18 mouse cellular contexts compared by ENCODE assay signal in the genomic region with DNA sequence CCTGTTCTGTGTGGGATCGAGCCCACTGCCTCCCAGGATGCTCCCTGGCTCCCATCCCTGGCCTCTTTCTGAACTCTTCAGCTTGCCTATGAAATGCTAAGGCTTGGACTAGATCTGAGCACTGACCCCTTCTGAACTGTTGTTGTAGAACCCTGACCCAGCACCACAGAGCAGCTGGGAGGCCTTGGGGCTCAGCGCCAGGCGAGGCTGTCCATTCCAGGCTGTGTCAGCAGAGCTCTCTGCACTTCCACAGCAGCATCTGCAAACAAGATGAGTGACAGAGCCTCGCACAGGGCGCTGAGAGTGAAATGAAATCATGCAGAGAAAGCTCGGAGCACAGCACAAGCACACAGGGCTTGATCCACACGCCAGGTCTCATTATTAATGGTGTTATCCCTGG. TPM values are rescaled to one million over a fixed set of nuclear protein-coding genes. Genes with fewer than 3 reads are reported as not detected.
DNase-seq lines count a peak whose midpoint lies in the region; ATAC-seq and TF ChIP-seq lines count a peak whose summit lies in the region.
"Had no signal": no experiment of that assay in that cellular context is flagged by ENCODE, and none has a peak within 500 bp of the region (broad histone marks: within the 10 kb centered on the region; RNA-seq: fewer than 3 reads in every experiment).

No protein-coding gene starts in this region.

- no peaks in the 10 kb centered on the region for H3K9me3 ChIP-seq in heart, embryonic 16.5 days (replicated peaks; ENCODE audit: control insufficient read depth, low read length)
- H3K9me3 ChIP-seq in neural tube, embryonic 12.5 days, result no peaks in the 10 kb centered on the region
- H3K9me3 ChIP-seq: lung, embryonic 15.5 days; neural tube, embryonic 15.5 days had no signal

- no peak overlapping the region for H3K4me2 ChIP-seq in heart, embryonic 16.5 days (ENCODE audit: low read depth, low read length)
- H3K4me2 ChIP-seq in neural tube, embryonic 12.5 days (replicated peaks), result no peak overlapping the region
- H3K4me2 ChIP-seq: lung, embryonic 15.5 days; midbrain, embryonic 11.5 days; neural tube, embryonic 15.5 days had no signal

- H3K27me3 ChIP-seq in heart, embryonic 16.5 days (ENCODE audit: control insufficient read depth, insufficient read depth, low read length), result no peaks in the 10 kb centered on the region; the same call in 1 of the 2 replicates
- no peaks in the 10 kb centered on the region for H3K27me3 ChIP-seq in neural tube, embryonic 12.5 days (replicated peaks)
- no peaks in the 10 kb centered on the region for H3K27me3 ChIP-seq in small intestine, adult 2 months (ENCODE audit: control insufficient read depth, insufficient read depth, low read length)
- H3K27me3 ChIP-seq: lung, embryonic 15.5 days; neural tube, embryonic 15.5 days; Patski had no signal

- ATAC-seq in heart, embryonic 16.5 days (replicated peaks; ENCODE audit: extremely low read depth, insufficient read depth, low FRiP score), result 0 out of 2 replicates have a peak, but pooled peaks have one; percentile 30
- no peak for ATAC-seq in neural tube, embryonic 12.5 days (ENCODE audit: low FRiP score, low read depth)
- ATAC-seq: CD4-positive, CD25-positive, alpha-beta regulatory T cell, adult 4 months; Patski had no signal

- no peak for TF ChIP-seq POLR2A in small intestine, adult 2 months (IDR thresholded peaks at IDR 0.05; ENCODE audit: low read depth, low read length)

- no peak overlapping the region for H3K9ac ChIP-seq in heart, embryonic 16.5 days (ENCODE audit: low read length)
- no peak overlapping the region for H3K9ac ChIP-seq in neural tube, embryonic 12.5 days
- H3K9ac ChIP-seq: lung, embryonic 15.5 days; neural tube, embryonic 15.5 days had no signal

- no peaks in the 10 kb centered on the region for H3K36me3 ChIP-seq in heart, embryonic 16.5 days (ENCODE audit: control insufficient read depth, insufficient read depth)
- H3K36me3 ChIP-seq in neural tube, embryonic 12.5 days, result no peaks in the 10 kb centered on the region
- no peaks in the 10 kb centered on the region for H3K36me3 ChIP-seq in small intestine, adult 2 months (ENCODE audit: control insufficient read depth, insufficient read depth, low read length)
- H3K36me3 ChIP-seq: lung, embryonic 15.5 days; neural tube, embryonic 15.5 days had no signal

- TF ChIP-seq CTCF in small intestine, adult 2 months (IDR thresholded peaks at IDR 0.05; ENCODE audit: extremely low read depth, insufficient read length, insufficient replicate concordance, low read depth, low read length), result no peak
- no peak for TF ChIP-seq CTCF in layer of hippocampus, adult 2 months (conservative IDR thresholded peaks at IDR 0.05)

- no peaks in the 10 kb centered on the region for H3K4me1 ChIP-seq in heart, embryonic 16.5 days (ENCODE audit: control insufficient read depth, insufficient read depth, low read length)
- no peaks in the 10 kb centered on the region for H3K4me1 ChIP-seq in neural tube, embryonic 12.5 days
- H3K4me1 ChIP-seq in small intestine, adult 2 months (ENCODE audit: control insufficient read depth, insufficient read depth, insufficient read length, low read length), result peaks cover 21% of the 10 kb centered on the region
- H3K4me1 ChIP-seq: neural tube, embryonic 15.5 days had no signal

- H3K27ac ChIP-seq in heart, embryonic 16.5 days (ENCODE audit: low read length), result no peak overlapping the region
- H3K27ac ChIP-seq in neural tube, embryonic 12.5 days, result 0 out of 2 replicates have a peak overlapping the region, but pooled peaks have one; percentile 2
- H3K27ac ChIP-seq in small intestine, adult 2 months (ENCODE audit: insufficient read depth, low read depth, low read length), result 0 out of 2 replicates have a peak overlapping the region, but pooled peaks have one; percentile 8
- H3K27ac ChIP-seq in layer of hippocampus, adult 2 months, result no peak overlapping the region
- H3K27ac ChIP-seq: lung, embryonic 15.5 days; neural tube, embryonic 15.5 days had no signal

- no peak for DNase-seq in heart, adult 9 months (ENCODE audit: low spot score in 2 of 2)
- no peak for DNase-seq in neural tube, embryonic 10.5 days (ENCODE audit: extremely low spot score, low spot score)
- peak; percentile 48 for DNase-seq in kidney, adult 9 months
- no peak for DNase-seq in cerebellum, adult 11 months
- no peak for DNase-seq in layer of hippocampus, adult 2 months (ENCODE audit: low spot score in 2 of 2)
- DNase-seq: cerebellum, postnatal 36 days; spleen, adult 18-20 months; thymus, adult 2 months had no signal

- WGBS in heart, embryonic 16.5 days, result 51% methylated on average over 7 of the region's 7 CpGs
- 59% methylated on average over 7 of the region's 7 CpGs for WGBS in neural tube, embryonic 12.5 days
- 31% methylated on average over 7 of the region's 7 CpGs for WGBS in small intestine, adult 2 months

- no peak overlapping the region for H3K4me3 ChIP-seq in heart, embryonic 16.5 days (ENCODE audit: low read length)
- no peak overlapping the region for H3K4me3 ChIP-seq in neural tube, embryonic 12.5 days
- H3K4me3 ChIP-seq in small intestine, adult 2 months (ENCODE audit: low read depth, low read length), result no peak overlapping the region
- no peak overlapping the region for H3K4me3 ChIP-seq in layer of hippocampus, adult 2 months
- H3K4me3 ChIP-seq: lung, embryonic 15.5 days; neural tube, embryonic 15.5 days had no signal

RNA-seq across cellular contexts. Expression of gene Foxn1, which starts 13.7 kb away (rescaled TPM):
- polyA plus RNA-seq in heart, embryonic 16.5 days (2015; fragmentation: Nextera tagmentation; extraction: Ambion mirVana), result 4.1 and 7.9 TPM in 2 replicates
- polyA plus RNA-seq in neural tube, embryonic 12.5 days (2016; fragmentation: Nextera tagmentation; extraction: Ambion mirVana), result not detected in 2 replicates
- polyA plus RNA-seq in small intestine, adult 2 months (2012; rRNA removed), result 0.06 TPM in 1 of 2 replicates, not detected in the other
- total RNA-seq in layer of hippocampus, adult 2 months (2021), result not detected
- total RNA-seq: hematopoietic stem cell, adult 5-6 weeks had no signal
- polyA plus RNA-seq: midbrain, embryonic 11.5 days; neural tube, embryonic 15.5 days had no signal

RNA-seq across cellular contexts. Expression of gene Unc119, which starts 29.3 kb away (rescaled TPM):
- 34.0 and 37.1 TPM in 2 replicates for polyA plus RNA-seq in heart, embryonic 16.5 days (2015; fragmentation: Nextera tagmentation; extraction: Ambion mirVana)
- 80.8 and 89.3 TPM in 2 replicates for polyA plus RNA-seq in neural tube, embryonic 12.5 days (2016; fragmentation: Nextera tagmentation; extraction: Ambion mirVana)
- polyA plus RNA-seq in small intestine, adult 2 months (2012; rRNA removed), result 12.7 and 13.3 TPM in 2 replicates
- total RNA-seq in layer of hippocampus, adult 2 months (2021), result 10 to 100 TPM; 27.8 to 33.9 TPM

RNA-seq across cellular contexts. Expression of gene Pigs, which starts 44.4 kb away (rescaled TPM):
- 52.3 and 56.3 TPM in 2 replicates for polyA plus RNA-seq in heart, embryonic 16.5 days (2015; fragmentation: Nextera tagmentation; extraction: Ambion mirVana)
- polyA plus RNA-seq in neural tube, embryonic 12.5 days (2016; fragmentation: Nextera tagmentation; extraction: Ambion mirVana), result 66.4 and 73.6 TPM in 2 replicates
- polyA plus RNA-seq in small intestine, adult 2 months (2012; rRNA removed), result 47.6 and 70.8 TPM in 2 replicates
- total RNA-seq in layer of hippocampus, adult 2 months (2021), result 10 to 100 TPM; 58.2 to 59.9 TPM

RNA-seq across cellular contexts. Expression of gene Slc13a2, which starts 49.4 kb away (rescaled TPM):
- polyA plus RNA-seq in heart, embryonic 16.5 days (2015; fragmentation: Nextera tagmentation; extraction: Ambion mirVana), result 0.10 and 0.70 TPM in 2 replicates
- not detected in 2 replicates for polyA plus RNA-seq in neural tube, embryonic 12.5 days (2016; fragmentation: Nextera tagmentation; extraction: Ambion mirVana)
- polyA plus RNA-seq in small intestine, adult 2 months (2012; rRNA removed), result 24.9 and 374 TPM in 2 replicates
- not detected for total RNA-seq in layer of hippocampus, adult 2 months (2021)
- total RNA-seq: hematopoietic stem cell, adult 5-6 weeks had no signal
- polyA plus RNA-seq: CD4-positive, CD25-positive, alpha-beta regulatory T cell, adult 4 months; limb, embryonic 11.5 days; midbrain, embryonic 11.5 days; neural tube, embryonic 15.5 days had no signal

RNA-seq across cellular contexts. Expression of gene Aldoc, which starts 49.8 kb away (rescaled TPM):
- 29.0 and 30.7 TPM in 2 replicates for polyA plus RNA-seq in heart, embryonic 16.5 days (2015; fragmentation: Nextera tagmentation; extraction: Ambion mirVana)
- 16.8 and 17.2 TPM in 2 replicates for polyA plus RNA-seq in neural tube, embryonic 12.5 days (2016; fragmentation: Nextera tagmentation; extraction: Ambion mirVana)
- 8.8 and 11.7 TPM in 2 replicates for polyA plus RNA-seq in small intestine, adult 2 months (2012; rRNA removed)
- 100 to 1,000 TPM; 853 to 900 TPM for total RNA-seq in layer of hippocampus, adult 2 months (2021)

Comparison
In these comparisons a context has a peak if more than half of its experiments do, and no peak if none do; other contexts are left out.
1. H3K27ac ChIP-seq: peak in neural tube, embryonic 12.5 days (single experiment) and small intestine, adult 2 months (single experiment); none in heart, embryonic 16.5 days (single experiment) and layer of hippocampus, adult 2 months (single experiment).